Mouse (Mus musculus): ENCODE data around the gene Lmo2. TPM values are rescaled to one million over a fixed set of nuclear protein-coding genes. Genes with fewer than 3 reads are reported as not detected.

Lmo2 gene
- total and polyA plus RNA-seq, 3 experiments = 43.3 to 108 (median 63.6) TPM

DNA sequence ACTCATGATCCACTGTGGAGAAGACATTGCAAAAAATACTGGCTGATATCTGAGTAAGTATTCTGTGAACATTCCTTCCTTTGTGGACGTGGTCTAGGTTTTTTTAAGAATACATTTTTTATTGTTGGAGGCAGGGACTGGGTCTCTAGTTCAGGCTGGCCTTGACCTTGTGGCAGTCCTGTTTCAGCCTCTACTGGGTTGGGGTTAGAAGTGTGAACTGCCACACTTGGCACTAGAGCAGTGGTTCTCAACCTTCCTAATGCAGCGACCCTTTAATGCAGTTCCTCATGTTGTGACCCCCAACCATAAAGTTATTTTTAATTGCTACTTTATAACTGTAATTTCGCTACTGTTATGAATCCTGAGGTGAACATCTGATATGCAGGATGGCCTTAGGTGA, 72.6 kb downstream of the Lmo2 start:
- TF ChIP-seq NELFE (IDR thresholded peaks at IDR 0.05; ENCODE audit: low read depth, low read length) (no peak), ZNF384 (IDR thresholded peaks at IDR 0.05; ENCODE audit: low read depth, low read length) (no peak), CHD1 (IDR thresholded peaks at IDR 0.05; ENCODE audit: low read depth, low read length) (no peak), ZMIZ1 (IDR thresholded peaks at IDR 0.05; ENCODE audit: low read depth, low read length) (no peak), HCFC1 (IDR thresholded peaks at IDR 0.05; ENCODE audit: low read depth, low read length) (no peak), SMC3 (IDR thresholded peaks at IDR 0.05; ENCODE audit: low read depth, low read length) (no peak), KAT2A (IDR thresholded peaks at IDR 0.05; ENCODE audit: insufficient replicate concordance, low read length) (no peak), SIN3A (IDR thresholded peaks at IDR 0.05; ENCODE audit: low read length) (no peak), ETS1 (conservative IDR thresholded peaks at IDR 0.05; ENCODE audit: low read depth, low read length) (no peak), JUN (IDR thresholded peaks at IDR 0.05; ENCODE audit: insufficient read depth, low read depth, low read length) (no peak), NRF1 (IDR thresholded peaks at IDR 0.05; ENCODE audit: low read depth, low read length) (no peak), TBP (conservative IDR thresholded peaks at IDR 0.05; ENCODE audit: low read depth, low read length) (no peak)
- no peak overlapping the region for H3K9ac ChIP-seq (ENCODE audit: insufficient read depth, low read depth)
- H3K4me3 ChIP-seq (replicated peaks in 1 of 3; ENCODE audit: low read depth in 2 of 3, low read length in 2 of 3, poor library complexity in 1 of 3) = no peak overlapping the region
- H3K4me2 ChIP-seq (ENCODE audit: insufficient read depth, low read depth, poor library complexity, severe bottlenecking) = no peak overlapping the region
- peaks cover 14% of the 10 kb centered on the region for H3K79me2 ChIP-seq (replicated peaks; ENCODE audit: control insufficient read depth, extremely low read depth, insufficient read depth, poor library complexity, severe bottlenecking)
- no peak overlapping the region for H3K27ac ChIP-seq (ENCODE audit: insufficient read depth, low read depth)
- peaks cover 2% of the 10 kb centered on the region for H3K27me3 ChIP-seq (replicated peaks)
- H3K9me3 ChIP-seq (replicated peaks; ENCODE audit: low read length) = no peaks in the 10 kb centered on the region
- no peak for DNase-seq (ENCODE audit: extremely low read depth)
- in situ Hi-C loops (cut with MboI; ENCODE audit: low pct_ligation_motif_present, low pct_unique_long_range_greater_than_20kb, low sequenced_read_pairs) = loop anchor here (25.0 kb wide), 1 partner anchor 557 kb away; the partner anchor contains the start of gene Cstf3
- dilution Hi-C loops (cut with MboI; ENCODE audit: extremely low pct_ligation_motif_present, extremely low pct_unique_long_range_greater_than_20kb, low sequenced_read_pairs) = no loop called here
- H3K36me3 ChIP-seq (replicated peaks in 1 of 2; ENCODE audit: control insufficient read depth in 1 of 2, insufficient read depth in 1 of 2, low read length in 1 of 2) = peaks cover 8 to 39% of the 10 kb centered on the region in 2 experiments
- H3K4me1 ChIP-seq (ENCODE audit: control insufficient read depth in 1 of 2, insufficient read depth in 2 of 2) = peaks cover 3 to 27% of the 10 kb centered on the region in 2 experiments; a peak in 2 of 4 replicates

Other genes starting within 250 kb of the Lmo2 start
- gene Nat10, start 196.7 kb upstream of the Lmo2 start, total RNA-seq (2012; rRNA removed) = 36.0 and 47.8 TPM in 2 replicates
- gene Nat10, start 196.7 kb upstream of the Lmo2 start, total RNA-seq (2014; rRNA removed) = 31.0 and 36.7 TPM in 2 replicates
- 83.6 and 93.0 TPM in 2 replicates for gene Nat10, start 196.7 kb upstream of the Lmo2 start, polyA plus RNA-seq (2012; ENCODE audit: insufficient read length, low read depth)
- 217 and 260 TPM in 2 replicates for gene Caprin1, start 160.3 kb upstream of the Lmo2 start, total RNA-seq (2012; rRNA removed)
- gene Caprin1, start 160.3 kb upstream of the Lmo2 start, total RNA-seq (2014; rRNA removed) = 410 and 422 TPM in 2 replicates
- gene Caprin1, start 160.3 kb upstream of the Lmo2 start, polyA plus RNA-seq (2012; ENCODE audit: insufficient read length, low read depth) = 514 and 537 TPM in 2 replicates
- gene Fbxo3, start 69.7 kb downstream of the Lmo2 start, total RNA-seq (2012; rRNA removed) = 28.2 and 29.7 TPM in 2 replicates
- gene Fbxo3, start 69.7 kb downstream of the Lmo2 start, total RNA-seq (2014; rRNA removed) = 63.7 and 67.1 TPM in 2 replicates
- gene Fbxo3, start 69.7 kb downstream of the Lmo2 start, polyA plus RNA-seq (2012; ENCODE audit: insufficient read length, low read depth) = 29.2 and 38.4 TPM in 2 replicates
- 0.68 and 0.76 TPM in 2 replicates for gene 4931422A03Rik, start 70.4 kb downstream of the Lmo2 start, total RNA-seq (2012; rRNA removed)
- gene 4931422A03Rik, start 70.4 kb downstream of the Lmo2 start, total RNA-seq (2014; rRNA removed) = not detected in 2 replicates
- gene 4931422A03Rik, start 70.4 kb downstream of the Lmo2 start, polyA plus RNA-seq (2012; ENCODE audit: insufficient read length, low read depth) = 0.71 and 2.4 TPM in 2 replicates
- not detected in 2 replicates for gene Gm10912, start 107.8 kb downstream of the Lmo2 start, total RNA-seq (2012; rRNA removed)
- not detected in 2 replicates for gene Gm10912, start 107.8 kb downstream of the Lmo2 start, total RNA-seq (2014; rRNA removed)
- not detected in 2 replicates for gene Gm10912, start 107.8 kb downstream of the Lmo2 start, polyA plus RNA-seq (2012; ENCODE audit: insufficient read length, low read depth)
- not detected in 2 replicates for gene Gm10799, start 110.6 kb downstream of the Lmo2 start, total RNA-seq (2012; rRNA removed)
- not detected in 2 replicates for gene Gm10799, start 110.6 kb downstream of the Lmo2 start, total RNA-seq (2014; rRNA removed)
- gene Gm10799, start 110.6 kb downstream of the Lmo2 start, polyA plus RNA-seq (2012; ENCODE audit: insufficient read length, low read depth) = not detected in 2 replicates
- gene Cd59b, start 111.9 kb downstream of the Lmo2 start, total RNA-seq (2012; rRNA removed) = 0.25 TPM in 1 of 2 replicates, not detected in the other
- 1.6 and 2.1 TPM in 2 replicates for gene Cd59b, start 111.9 kb downstream of the Lmo2 start, total RNA-seq (2014; rRNA removed)
- 0.80 and 1.00 TPM in 2 replicates for gene Cd59b, start 111.9 kb downstream of the Lmo2 start, polyA plus RNA-seq (2012; ENCODE audit: insufficient read length, low read depth)
- gene Cd59a, start 137.8 kb downstream of the Lmo2 start, total RNA-seq (2012; rRNA removed) = 2.9 and 4.5 TPM in 2 replicates
- gene Cd59a, start 137.8 kb downstream of the Lmo2 start, total RNA-seq (2014; rRNA removed) = 4.8 and 5.8 TPM in 2 replicates
- 6.6 TPM in 2 replicates for gene Cd59a, start 137.8 kb downstream of the Lmo2 start, polyA plus RNA-seq (2012; ENCODE audit: insufficient read length, low read depth)
- not detected in 2 replicates for gene A930018P22Rik, start 164.8 kb downstream of the Lmo2 start, total RNA-seq (2012; rRNA removed)
- not detected in 2 replicates for gene A930018P22Rik, start 164.8 kb downstream of the Lmo2 start, total RNA-seq (2014; rRNA removed)
- not detected in 2 replicates for gene A930018P22Rik, start 164.8 kb downstream of the Lmo2 start, polyA plus RNA-seq (2012; ENCODE audit: insufficient read length, low read depth)